Mouse (Mus musculus) thymus, postnatal 36 days (tissue): Measurements from ENCODE around the gene Tmem72.

Experiments
- DNase-seq, 2 experiments: peaks; one replicate each; pipeline ENCODE4 v3.0.0; 2022; ENCODE audit warnings: mixed read lengths in 2 of 2

Gene Tmem72

DNA sequence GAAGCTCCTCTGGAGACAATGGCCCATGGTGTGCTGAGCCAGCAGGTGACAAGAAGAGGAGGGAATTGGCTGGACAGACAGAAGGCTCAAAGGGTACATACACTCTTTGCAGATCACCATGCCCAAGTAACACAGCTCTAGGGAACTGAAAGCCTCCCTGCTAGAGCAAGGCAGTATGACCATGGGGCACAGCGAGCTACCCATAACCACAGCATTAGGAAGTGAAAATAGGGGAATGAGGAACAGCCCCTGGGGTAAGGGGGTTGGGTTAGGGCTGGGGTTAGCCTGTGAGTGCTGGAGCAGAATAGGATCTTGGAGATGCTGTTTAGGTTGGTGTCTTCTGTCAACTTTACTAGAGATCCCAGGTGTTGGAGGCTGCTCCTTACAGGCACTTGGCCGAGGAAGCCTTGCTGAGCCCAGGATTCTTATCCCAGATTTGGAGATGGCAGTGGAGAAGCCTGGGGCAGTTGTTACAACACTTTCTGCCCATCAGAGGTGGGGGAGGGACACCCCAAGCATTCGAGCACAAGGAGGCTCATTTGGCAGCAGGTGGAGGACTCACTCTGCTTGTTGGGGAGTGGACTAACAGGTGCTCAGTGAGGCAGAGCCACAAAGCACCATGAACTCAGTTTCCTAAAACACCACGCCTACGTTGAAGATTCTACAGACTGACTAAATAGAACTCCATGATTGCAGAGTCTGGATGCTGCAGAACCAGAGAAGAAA is 37.0 kb downstream of the Tmem72 start:
- DNase-seq: no peak

DNA sequence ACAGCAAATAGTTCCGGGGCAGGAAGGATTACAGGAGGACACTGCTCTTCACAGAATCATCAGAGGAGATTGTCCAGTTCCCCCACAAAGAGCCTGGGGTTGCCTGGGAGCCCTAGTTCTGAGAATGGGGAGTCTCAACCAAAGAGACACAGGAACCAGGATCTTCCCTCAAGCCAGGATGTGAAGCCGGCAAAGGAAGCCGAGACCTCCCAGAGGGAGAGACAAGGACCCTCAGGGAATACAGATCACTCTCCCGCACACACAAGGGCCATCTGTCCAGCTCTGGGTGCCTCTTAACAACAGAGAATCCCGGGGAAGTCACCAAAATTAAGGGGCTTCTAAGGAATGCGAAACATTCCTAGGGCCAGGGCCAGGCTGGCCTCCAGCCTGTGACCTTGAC is 39.4 kb downstream of the Tmem72 start:
- DNase-seq: no peak

DNA sequence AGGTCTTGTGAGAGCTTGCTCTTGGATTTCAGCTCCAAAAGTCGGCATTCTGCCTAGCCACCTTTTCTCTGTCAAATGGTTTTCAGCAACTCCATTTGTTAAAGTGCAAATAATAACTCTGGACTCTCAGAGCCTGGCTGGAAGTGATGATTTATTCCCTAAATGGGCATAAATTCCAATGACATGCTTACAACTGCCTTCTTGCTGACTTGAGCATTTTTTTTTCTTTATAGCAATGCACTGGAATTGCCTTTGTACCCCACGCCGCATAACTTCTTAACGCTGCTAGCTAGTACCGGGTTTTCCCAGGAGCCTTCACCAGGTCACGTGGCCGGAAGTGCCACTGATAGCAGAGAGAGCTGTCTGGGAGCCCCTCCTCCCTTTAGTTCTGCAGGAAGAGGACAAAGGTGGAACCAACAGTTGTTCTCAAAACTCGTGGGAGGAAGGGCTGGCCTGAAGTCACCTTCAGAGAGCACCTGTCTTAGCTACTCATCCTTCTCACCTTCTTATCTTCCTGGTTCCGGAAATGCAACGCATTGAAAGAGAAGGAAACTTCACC is 40.3 kb downstream of the Tmem72 start:
- peak in 1 of 2 experiments; percentile 23 for DNase-seq

DNA sequence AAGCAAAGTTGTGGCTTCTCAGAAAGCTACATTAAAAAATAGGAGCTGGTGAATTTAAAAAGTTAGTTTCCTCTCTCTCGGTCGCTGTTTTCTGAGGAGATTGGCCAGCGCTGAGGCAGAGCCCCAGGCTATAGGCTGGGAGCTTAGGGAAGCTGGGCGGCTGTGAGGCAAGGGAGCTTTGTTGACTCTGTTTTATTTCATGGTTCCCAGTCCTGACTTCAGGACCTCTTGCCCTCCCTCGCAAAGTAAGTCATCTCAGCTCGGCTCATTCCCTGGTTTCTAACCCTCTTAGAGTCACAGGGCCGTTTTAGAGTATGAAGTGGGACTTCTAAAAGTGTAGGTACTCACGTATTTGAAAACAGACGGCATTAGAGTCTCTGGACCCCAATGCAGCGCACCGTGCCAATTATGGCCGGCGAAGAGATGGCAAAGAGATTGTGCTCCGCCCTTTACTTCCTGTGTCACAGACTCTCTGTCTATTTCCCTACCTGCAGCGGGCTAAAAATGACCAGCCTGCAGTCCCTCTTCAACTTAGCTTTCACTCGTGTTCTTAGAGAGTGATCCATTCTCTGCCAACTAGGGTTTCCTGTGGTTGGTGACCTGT is 42.3 kb downstream of the Tmem72 start:
- no peak for DNase-seq

DNA sequence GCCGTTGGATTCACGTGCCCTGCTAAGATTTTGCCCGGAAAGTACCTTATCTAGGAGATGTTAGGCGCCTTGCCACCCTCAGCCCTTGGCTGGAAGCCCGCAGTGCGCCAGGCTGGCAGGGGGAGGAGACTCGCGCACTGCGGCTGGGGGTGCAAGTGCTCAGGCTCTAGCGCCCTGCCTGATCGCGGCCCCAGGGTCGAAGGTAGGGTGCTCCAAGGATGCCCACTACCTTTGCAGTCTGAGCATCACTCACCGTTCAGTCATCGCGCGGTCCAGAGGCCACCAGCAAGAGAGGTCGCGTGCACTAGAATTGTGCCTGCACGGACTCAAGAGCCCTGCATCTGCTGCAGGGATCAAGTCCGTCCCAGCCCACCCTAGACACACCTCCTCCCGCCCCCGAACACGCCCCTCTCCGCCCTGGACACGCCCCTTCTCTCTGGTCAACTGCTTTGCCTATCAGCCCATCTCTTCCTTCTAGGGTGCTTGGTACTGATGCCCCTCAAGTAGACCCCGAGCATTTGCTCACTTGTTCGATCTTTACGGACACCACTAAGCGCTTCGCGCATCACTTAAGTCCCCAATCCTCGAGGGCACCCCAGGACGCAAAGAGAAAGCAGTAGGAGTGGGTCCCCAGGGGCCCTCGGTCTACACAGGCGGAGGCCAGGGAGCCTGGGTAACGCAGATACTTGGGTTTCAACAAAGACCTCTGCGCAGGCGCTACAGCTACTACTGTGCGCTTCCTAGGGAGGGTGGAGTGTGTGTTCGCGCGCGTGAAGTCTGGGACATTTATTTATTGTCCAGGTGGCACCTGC is 43.0 kb downstream of the Tmem72 start, which contains the start of gene Rassf4:
TSS of gene Rassf4 (minus strand) at position 482 of the 812 bp plus-strand sequence.
- peak; percentile 79 to 85 for DNase-seq

- DNase-seq: no peak
These were observed 44.4 kb downstream of the Tmem72 start for GRCm38 (mm10) chr6:116672349-116672748.

DNA sequence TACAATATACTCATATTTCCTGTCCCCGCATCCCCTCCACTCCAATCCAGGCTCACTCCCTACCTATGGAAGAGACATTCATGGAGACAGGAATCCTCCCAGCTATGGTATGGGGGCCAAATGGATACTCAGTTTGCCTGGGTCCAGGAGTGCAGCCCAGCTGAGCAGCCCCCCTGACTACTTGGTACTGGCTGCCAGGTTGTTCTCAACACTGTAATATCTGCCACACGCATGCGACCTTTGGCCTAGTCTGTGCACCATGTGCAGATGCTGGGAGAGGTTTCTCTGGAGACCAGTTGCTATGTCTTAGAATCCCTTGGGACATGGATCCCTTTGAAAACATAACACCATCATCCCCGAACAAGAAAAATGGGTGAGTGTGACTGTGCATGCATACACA is 44.9 kb downstream of the Tmem72 start:
- no peak for DNase-seq

GRCm38 (mm10) chr6:116671031-116671430 is 45.7 kb downstream of the Tmem72 start:
- DNase-seq: no peak

DNA sequence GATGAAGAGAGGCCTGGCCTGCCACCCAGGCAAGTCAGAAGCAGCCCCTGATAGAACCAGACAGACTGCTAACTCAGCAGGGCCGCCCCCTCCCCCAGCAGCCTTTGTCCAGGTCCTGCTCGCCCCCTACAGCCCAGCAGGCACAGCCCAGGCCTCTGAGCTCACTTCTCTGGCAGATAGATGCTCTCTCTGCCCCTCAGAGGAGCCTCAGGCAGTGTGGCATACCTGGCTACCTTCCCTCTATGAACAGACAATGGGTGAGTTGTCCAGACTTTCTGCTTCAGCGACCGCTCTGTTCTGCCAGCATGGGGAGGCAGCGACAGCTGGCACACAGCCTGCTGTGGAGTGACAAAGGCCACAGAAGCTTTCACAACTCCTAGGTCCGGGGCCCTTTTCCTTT is 46.6 kb downstream of the Tmem72 start:
- no peak for DNase-seq

DNA sequence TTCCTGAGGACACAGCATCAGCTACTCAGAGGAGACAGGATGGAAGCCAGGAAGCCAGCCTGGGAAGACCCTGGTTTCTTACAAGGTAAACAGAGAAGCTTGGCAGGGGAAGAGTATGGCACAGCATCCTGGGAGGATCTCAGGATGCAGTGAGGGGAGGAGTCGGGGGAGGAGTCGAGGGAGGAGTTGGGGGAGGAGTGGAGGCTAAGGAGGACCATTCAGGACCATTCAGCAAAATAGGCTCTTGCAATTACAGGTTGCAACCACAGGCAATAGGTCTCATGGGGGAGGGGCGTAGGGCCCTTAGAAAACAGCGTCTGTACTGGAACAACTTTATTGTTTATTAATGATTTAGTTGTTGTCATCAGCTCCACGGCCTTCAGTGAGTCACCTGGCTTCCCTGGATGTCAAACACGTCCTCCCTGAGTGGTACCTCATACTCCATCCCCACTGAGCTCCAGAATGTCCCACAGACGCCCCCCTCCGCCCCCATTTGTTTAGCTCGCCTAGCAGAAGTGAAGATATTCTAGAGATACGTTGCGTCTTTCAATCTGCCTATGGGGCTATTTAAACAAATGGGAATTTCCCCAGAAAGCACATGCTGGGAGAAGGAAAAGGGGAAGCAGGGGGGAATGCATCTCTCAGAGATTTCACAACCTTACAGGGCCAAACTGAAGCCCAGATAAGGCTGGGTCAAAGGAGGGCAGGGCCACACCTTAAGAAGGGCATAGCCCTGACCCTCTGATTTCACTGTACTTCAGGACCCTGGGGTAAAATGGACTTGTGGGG is 47.8 kb downstream of the Tmem72 start:
- peak in 1 of 2 experiments; percentile 10 for DNase-seq

DNA sequence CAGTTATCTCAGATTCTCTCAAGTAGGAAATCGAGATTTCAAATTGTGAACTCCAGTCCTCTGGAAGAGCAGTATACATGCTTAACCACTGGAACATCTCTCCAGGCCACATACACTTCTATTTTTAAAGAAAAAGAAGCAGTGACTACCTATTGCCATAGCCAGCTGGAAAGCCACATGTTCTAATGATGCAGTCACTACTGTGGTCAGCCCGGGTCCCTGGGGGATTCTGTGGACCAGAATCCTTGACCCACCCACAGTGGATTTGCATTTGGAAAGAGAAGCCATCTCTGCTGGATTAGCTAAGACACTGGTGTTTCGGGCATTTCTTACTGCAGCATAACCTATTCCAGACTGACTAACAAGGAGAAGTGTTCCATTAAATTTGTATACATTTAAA is 49.3 kb downstream of the Tmem72 start:
- DNase-seq: no peak

- DNase-seq: no peak
These were observed 49.8 kb downstream of the Tmem72 start for GRCm38 (mm10) chr6:116666892-116667291.

DNA sequence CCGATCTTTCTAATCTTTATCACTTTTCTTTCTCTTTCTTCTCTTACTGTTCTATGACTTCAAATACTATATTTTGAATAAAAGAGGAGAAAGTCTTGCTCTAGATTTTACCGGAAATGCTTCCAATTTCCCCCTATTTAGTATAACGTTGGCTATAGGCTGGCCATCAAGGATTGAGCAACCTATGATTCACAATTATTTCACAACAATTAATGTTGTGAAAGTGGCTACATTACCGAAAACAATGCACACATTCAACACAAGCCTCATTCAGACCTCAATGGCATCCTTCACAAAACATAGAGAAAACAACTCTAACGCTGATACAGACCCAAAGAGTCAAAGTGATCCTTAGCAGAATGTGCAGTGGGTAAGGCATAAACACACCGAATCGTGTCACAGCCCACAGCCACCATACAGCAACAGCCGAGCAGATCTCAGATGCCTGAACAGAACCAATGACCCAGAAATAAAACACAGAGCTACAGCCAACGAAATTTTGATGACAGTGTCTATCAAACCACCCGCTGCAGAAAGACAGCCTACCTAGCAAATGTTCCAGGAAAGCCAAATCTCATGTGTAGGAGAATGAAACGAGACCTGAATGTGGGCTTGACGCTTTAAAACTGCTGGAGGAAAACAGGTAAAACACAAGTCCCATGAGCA is 50.5 kb downstream of the Tmem72 start:
- DNase-seq: no peak

GRCm38 (mm10) chr6:116664830-116665229 is 51.9 kb downstream of the Tmem72 start:
- no peak for DNase-seq

DNA sequence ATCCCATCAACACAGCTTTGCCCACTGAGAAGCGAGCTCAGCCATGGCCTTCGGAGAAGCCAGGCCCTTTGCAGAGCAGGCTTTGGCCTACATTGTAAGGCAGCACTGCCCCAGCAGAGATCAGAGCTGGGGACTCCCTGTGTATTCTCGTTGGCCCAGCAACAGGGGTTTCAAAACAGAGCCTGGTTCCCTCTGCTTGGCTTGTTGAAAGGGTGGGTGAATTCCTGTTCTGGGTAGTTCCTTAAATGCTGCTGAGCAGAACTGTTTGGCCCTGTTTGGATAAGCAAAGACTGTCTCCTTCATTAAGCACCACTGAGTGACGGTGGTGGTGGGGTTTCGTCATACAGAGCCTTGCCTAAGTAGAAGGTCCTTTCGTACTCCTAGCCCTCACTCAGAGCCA is 52.7 kb downstream of the Tmem72 start:
- no peak for DNase-seq

DNA sequence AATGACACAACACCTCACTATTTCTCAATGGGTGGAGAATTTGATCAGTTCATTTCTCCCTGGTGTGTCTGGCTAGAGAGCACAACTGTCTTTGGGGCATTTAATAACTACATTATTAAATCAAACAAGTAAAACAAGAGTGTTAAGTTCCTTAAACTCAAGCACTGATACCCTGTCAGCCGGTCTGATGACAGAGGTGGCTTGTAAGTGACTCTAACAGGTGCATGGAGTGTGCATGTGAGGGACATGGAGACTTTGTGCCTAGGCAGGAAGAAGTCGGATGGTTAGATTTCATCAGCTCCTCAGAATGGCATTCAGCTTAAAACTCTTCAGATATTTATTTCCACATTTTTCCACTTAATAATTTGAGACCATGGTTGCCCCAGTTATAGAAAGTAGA is 53.3 kb downstream of the Tmem72 start:
- DNase-seq: no peak

DNA sequence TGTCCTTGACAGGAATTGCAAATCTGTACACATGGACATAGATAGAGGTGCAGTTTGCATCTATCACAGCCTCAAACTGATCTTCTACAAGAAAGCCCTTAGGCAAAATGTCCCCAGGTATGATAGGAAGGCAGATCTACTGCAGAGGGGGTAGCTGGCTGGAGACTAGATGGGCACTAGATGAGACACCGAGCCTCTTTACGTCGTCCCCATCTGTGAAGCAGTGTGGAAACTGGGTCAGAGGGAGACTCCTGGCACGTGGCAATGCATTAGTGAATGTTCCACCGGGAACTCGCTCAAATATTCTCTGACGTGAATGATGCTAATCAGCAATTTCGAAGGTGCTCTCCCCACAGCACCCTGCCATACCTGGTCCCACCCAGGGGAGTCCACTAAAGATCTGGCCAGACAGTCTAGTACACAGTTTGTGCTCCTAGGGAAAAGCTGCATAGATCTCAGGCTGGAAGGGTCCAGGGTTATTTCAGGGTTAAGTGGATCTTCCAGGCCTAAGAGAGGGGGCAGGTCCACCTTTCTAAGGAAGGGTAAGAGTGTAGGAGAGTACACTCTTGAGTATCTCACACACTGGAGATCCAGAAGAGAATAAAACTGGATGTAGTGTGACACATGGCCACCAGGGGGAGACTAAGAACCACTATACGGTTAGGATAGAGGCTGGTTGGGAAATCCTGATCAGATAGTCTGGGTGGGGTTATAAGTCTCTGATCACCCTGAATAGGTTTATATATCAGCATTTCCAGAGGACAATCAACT is 62.8 kb downstream of the Tmem72 start:
- no peak for DNase-seq

DNA sequence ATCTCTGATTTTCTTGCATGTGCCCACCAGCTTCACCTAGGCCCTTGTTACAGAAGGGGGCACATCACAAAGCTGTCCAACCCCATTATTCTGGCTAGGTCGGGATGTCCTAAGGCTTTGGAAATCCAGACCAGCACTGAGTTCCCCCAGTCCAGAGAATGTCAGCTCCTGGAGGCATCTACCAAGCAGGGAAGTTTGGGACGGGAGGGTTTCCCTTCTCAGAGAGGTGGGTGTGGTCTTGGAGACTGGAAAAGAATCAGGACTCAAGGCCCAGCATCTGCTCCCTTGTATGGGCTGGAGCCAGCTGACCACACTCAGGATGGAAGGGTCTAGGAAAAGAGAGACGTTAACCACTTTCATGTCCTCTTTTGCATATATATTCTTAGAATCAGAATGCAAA is 63.5 kb downstream of the Tmem72 start:
- no peak for DNase-seq

GRCm38 (mm10) chr6:116651437-116652118 is 65.1 kb downstream of the Tmem72 start:
- DNase-seq: no peak

GRCm38 (mm10) chr6:116650406-116650805 is 66.3 kb downstream of the Tmem72 start, which contains the start of gene Depp1:
Gene Depp1 (plus strand): TSS chr6:116650609.
- DNase-seq: no peak

DNA sequence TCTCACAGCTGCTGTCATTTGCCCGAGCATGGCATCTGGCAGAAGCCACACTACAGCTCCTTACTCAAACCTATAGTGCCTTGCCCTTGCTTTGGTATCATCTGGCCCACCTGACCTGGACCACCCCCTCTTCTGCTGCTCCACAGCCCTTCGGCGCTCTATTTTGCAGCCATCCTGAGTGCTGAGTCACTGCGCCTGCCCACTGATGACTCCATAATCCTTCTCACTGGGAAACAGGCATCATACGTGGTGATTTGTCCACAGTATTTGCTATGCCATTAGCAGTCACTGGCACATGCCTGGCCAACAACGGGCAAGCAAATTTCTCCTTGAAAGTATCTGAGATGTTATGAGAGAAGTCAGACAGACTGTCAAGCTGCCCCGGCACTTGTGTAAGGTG is 66.9 kb downstream of the Tmem72 start:
- DNase-seq: no peak
